10 mouse cellular contexts compared by ENCODE assay signal in genomic region chr5:36374221-36375050, GRCm38 (mm10). TPM values are rescaled to one million over a fixed set of nuclear protein-coding genes. Genes with fewer than 3 reads are reported as not detected.
DNase-seq lines count a peak whose midpoint lies in the region; ATAC-seq lines count a peak whose summit lies in the region.
"Had no signal": no experiment of that assay in that cellular context is flagged by ENCODE, and none has a peak within 500 bp of the region (broad histone marks: within the 10 kb centered on the region; RNA-seq: fewer than 3 reads in every experiment).

No protein-coding gene starts in this region.

- no peak for DNase-seq in heart, adult 18-20 months
- DNase-seq in 3T3-L1 (ENCODE audit: low read depth, low spot score) = peak; percentile 73
- DNase-seq in natural killer cell, adult 2 months (ENCODE audit: low spot score in 2 of 2) = peak; percentile 27 to 36
- no peak for DNase-seq in frontal cortex, postnatal 25 days (ENCODE audit: low spot score in 2 of 2)
- no peak for DNase-seq in cerebellum, postnatal 25 days
- DNase-seq in right cerebral cortex, postnatal 14 days = no peak
- DNase-seq: lung, adult 18-20 months had no signal

- H3K4me3 ChIP-seq in heart, embryonic 13.5 days = no peak overlapping the region
- no peak overlapping the region for H3K4me3 ChIP-seq in embryonic facial prominence, embryonic 12.5 days

- no peaks in the 10 kb centered on the region for H3K9me3 ChIP-seq in heart, embryonic 13.5 days
- H3K9me3 ChIP-seq in embryonic facial prominence, embryonic 12.5 days = no peaks in the 10 kb centered on the region

- no peaks in the 10 kb centered on the region for H3K36me3 ChIP-seq in heart, embryonic 13.5 days
- H3K36me3 ChIP-seq in embryonic facial prominence, embryonic 12.5 days = no peaks in the 10 kb centered on the region

- 0 out of 2 replicates have a peak overlapping the region, but pooled peaks have one; percentile 58 for H3K9ac ChIP-seq in heart, embryonic 13.5 days
- H3K9ac ChIP-seq in embryonic facial prominence, embryonic 12.5 days = no peak overlapping the region

- peaks cover 88% of the 10 kb centered on the region for H3K4me1 ChIP-seq in heart, embryonic 13.5 days
- peaks cover 61% of the 10 kb centered on the region for H3K4me1 ChIP-seq in embryonic facial prominence, embryonic 12.5 days

- H3K27me3 ChIP-seq in heart, embryonic 13.5 days (replicated peaks) = no peaks in the 10 kb centered on the region
- no peaks in the 10 kb centered on the region for H3K27me3 ChIP-seq in embryonic facial prominence, embryonic 12.5 days

- H3K27ac ChIP-seq in heart, embryonic 13.5 days (replicated peaks) = peak overlapping the region; percentile 54; the same call in 1 of the 2 replicates
- H3K27ac ChIP-seq in embryonic facial prominence, embryonic 12.5 days = peak overlapping the region; percentile 61; the same call in 1 of the 2 replicates

- 65% methylated on average over 19 of the region's 19 CpGs for WGBS in heart, embryonic 13.5 days
- 43% methylated on average over 19 of the region's 19 CpGs for WGBS in embryonic facial prominence, embryonic 12.5 days

- ATAC-seq in heart, embryonic 13.5 days (ENCODE audit: extremely low read depth, insufficient number of reproducible peaks, low FRiP score, low TSS enrichment) = no peak
- no peak for ATAC-seq in embryonic facial prominence, embryonic 12.5 days (ENCODE audit: insufficient number of reproducible peaks, insufficient read depth, low FRiP score, low TSS enrichment)
- ATAC-seq: hindbrain, embryonic 16.5 days had no signal

- H3K4me2 ChIP-seq in heart, embryonic 13.5 days = no peak overlapping the region
- no peak overlapping the region for H3K4me2 ChIP-seq in embryonic facial prominence, embryonic 12.5 days (replicated peaks)

RNA-seq across cellular contexts. Expression of gene Sorcs2, which starts 23.5 kb away (rescaled TPM):
- 10.7 and 10.9 TPM in 2 replicates for polyA plus RNA-seq in heart, embryonic 13.5 days (2015; fragmentation: Nextera tagmentation; extraction: Ambion mirVana)
- 10 to 100 TPM in 1 of 2 experiments, 1 to 10 TPM in 1; 8.2 to 11.0 TPM for total RNA-seq in heart, adult 18-20 months (2021)
- 12.7 and 12.9 TPM in 2 replicates for polyA plus RNA-seq in embryonic facial prominence, embryonic 12.5 days (2016; fragmentation: Nextera tagmentation; extraction: Ambion mirVana)

Comparison
In these comparisons a context has a peak if more than half of its experiments do, and no peak if none do; other contexts are left out.
1. DNase-seq: peak in 3T3-L1 (single experiment) and natural killer cell, adult 2 months (2 of 2); none in heart, adult 18-20 months (0 of 2), frontal cortex, postnatal 25 days (0 of 2), cerebellum, postnatal 25 days (0 of 2) and right cerebral cortex, postnatal 14 days (single experiment).